Mouse (Mus musculus): ENCODE measurements around the gene Slc39a3. TPM values are rescaled to one million over a fixed set of nuclear protein-coding genes. Genes with fewer than 3 reads are reported as not detected.

Gene Slc39a3
- polyA plus RNA-seq, 1 experiment from 2014 or later = 22.6 TPM

GRCm38 (mm10) chr10:81021547-81022110 is 15.6 kb downstream of the Slc39a3 start:
- peaks cover 61% of the 10 kb centered on the region for H3K27me3 ChIP-seq
- peak overlapping the region; percentile 38 for H3K4me2 ChIP-seq
- H3K9ac ChIP-seq = 0 out of 2 replicates have a peak overlapping the region, but pooled peaks have one; percentile 16
- H3K9me3 ChIP-seq = peaks cover 4% of the 10 kb centered on the region; the same call in 1 of the 2 replicates
- no peak for ATAC-seq (ENCODE audit: insufficient number of reproducible peaks, insufficient read depth, low FRiP score, low TSS enrichment, low read depth)
- H3K4me3 ChIP-seq = no peak overlapping the region
- H3K36me3 ChIP-seq = no peaks in the 10 kb centered on the region
- 10% methylated on average over 26 of the region's 26 CpGs for WGBS
- peaks cover 3% of the 10 kb centered on the region; the same call in 1 of the 2 replicates for H3K4me1 ChIP-seq
- no peak overlapping the region for H3K27ac ChIP-seq

GRCm38 (mm10) chr10:81020207-81020606 is 17.0 kb downstream of the Slc39a3 start:
- H3K9me3 ChIP-seq = peaks cover 4% of the 10 kb centered on the region; the same call in 1 of the 2 replicates
- no peak overlapping the region for H3K4me2 ChIP-seq
- ATAC-seq (ENCODE audit: insufficient number of reproducible peaks, insufficient read depth, low FRiP score, low TSS enrichment, low read depth) = no peak
- H3K27me3 ChIP-seq = peaks cover 47% of the 10 kb centered on the region
- no peak overlapping the region for H3K4me3 ChIP-seq
- no peak overlapping the region for H3K27ac ChIP-seq
- WGBS = 56% methylated on average over 2 of the region's 2 CpGs
- no peaks in the 10 kb centered on the region for H3K36me3 ChIP-seq
- H3K4me1 ChIP-seq = peaks cover under 1% of the 10 kb centered on the region; the same call in 1 of the 2 replicates
- no peak overlapping the region for H3K9ac ChIP-seq

DNA sequence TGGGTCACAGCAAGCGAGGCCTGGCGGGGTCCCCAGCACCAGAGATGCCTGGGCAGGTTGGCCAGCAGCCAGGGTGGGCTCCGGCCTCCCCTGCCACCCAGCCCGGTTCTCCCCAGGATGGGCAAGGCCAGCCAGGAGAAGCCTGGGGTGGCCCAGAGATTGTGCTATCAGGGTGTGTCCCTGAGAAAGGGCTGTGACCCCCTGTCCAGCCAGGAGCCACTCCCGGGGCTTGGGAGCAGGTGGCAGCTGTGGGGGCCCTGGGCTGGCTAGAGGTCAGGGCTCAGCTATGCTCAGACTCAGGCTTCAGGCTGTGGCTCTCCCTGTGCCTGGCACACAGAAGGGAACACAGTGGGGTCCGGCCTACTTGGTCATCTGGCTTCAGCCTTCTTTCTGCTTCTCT is 17.5 kb downstream of the Slc39a3 start:
- H3K36me3 ChIP-seq = no peaks in the 10 kb centered on the region
- no peak overlapping the region for H3K4me3 ChIP-seq
- H3K27me3 ChIP-seq = peaks cover 42% of the 10 kb centered on the region
- H3K9me3 ChIP-seq = peaks cover 4% of the 10 kb centered on the region; the same call in 1 of the 2 replicates
- H3K9ac ChIP-seq = no peak overlapping the region
- H3K4me2 ChIP-seq = no peak overlapping the region
- no peak for ATAC-seq (ENCODE audit: insufficient number of reproducible peaks, insufficient read depth, low FRiP score, low TSS enrichment, low read depth)
- H3K4me1 ChIP-seq = peaks cover 2% of the 10 kb centered on the region; the same call in 1 of the 2 replicates
- no peak overlapping the region for H3K27ac ChIP-seq
- WGBS = 68% methylated on average over 6 of the region's 6 CpGs

DNA sequence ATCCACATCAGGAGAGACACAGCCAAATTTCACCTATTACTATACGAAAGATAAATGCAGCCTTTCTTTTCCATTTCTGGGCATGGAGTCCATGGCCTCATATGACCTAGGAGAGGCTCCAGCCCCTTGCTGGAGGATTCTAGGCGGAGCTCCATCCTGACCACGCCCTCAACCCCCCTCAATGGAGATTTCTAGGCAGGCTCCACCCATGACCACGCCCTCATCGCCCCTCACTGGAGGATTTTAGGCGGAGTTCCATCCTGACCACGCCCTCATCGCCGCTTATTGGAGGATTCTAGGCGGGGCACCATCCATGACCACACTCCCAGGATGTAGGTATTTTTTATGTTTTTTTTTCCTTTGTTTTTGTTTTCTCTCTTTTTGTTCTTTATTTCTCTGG is 18.9 kb downstream of the Slc39a3 start:
- Histone ChIP-seq H3K4me1 (peaks cover 9% of the 10 kb centered on the region), H3K27ac (no peak overlapping the region), H3K4me3 (no peak overlapping the region), H3K9ac (no peak overlapping the region), H3K9me3 (peaks cover 4% of the 10 kb centered on the region; the same call in 1 of the 2 replicates), H3K36me3 (no peaks in the 10 kb centered on the region), H3K4me2 (no peak overlapping the region), H3K27me3 (peaks cover 28% of the 10 kb centered on the region)
- WGBS = 41% methylated on average over 10 of the region's 10 CpGs
- no peak for ATAC-seq (ENCODE audit: insufficient number of reproducible peaks, insufficient read depth, low FRiP score, low TSS enrichment, low read depth)

DNA sequence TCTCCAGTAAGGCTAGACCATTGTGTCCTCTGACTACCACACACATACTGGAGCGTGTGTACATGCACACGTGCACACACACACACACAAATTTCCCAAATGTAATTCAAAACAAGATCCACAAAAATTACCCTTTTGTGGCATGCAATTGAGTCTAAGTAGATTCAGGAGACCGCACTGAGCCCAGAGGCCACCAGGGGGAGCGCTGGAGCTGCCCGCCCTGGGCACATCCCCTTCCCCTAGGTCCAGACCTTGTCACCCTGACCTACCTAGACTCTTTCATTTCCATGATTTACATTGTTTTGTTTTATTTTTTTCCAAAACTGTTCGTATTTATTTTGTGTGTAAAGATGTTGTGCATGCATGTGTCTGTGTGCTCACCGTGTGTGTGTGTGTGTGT is 20.6 kb downstream of the Slc39a3 start:
- H3K4me1 ChIP-seq = peaks cover 9% of the 10 kb centered on the region
- no peak overlapping the region for H3K4me3 ChIP-seq
- H3K27ac ChIP-seq = no peak overlapping the region
- no peak for ATAC-seq (ENCODE audit: insufficient number of reproducible peaks, insufficient read depth, low FRiP score, low TSS enrichment, low read depth)
- H3K4me2 ChIP-seq = no peak overlapping the region
- H3K9me3 ChIP-seq = no peaks in the 10 kb centered on the region
- H3K9ac ChIP-seq = no peak overlapping the region
- no peaks in the 10 kb centered on the region for H3K36me3 ChIP-seq
- 9% methylated on average over 7 of the region's 7 CpGs for WGBS
- peaks cover 13% of the 10 kb centered on the region for H3K27me3 ChIP-seq

GRCm38 (mm10) chr10:81015666-81016065 is 21.6 kb downstream of the Slc39a3 start:
- no peak overlapping the region for H3K9ac ChIP-seq
- no peaks in the 10 kb centered on the region for H3K36me3 ChIP-seq
- peaks cover 9% of the 10 kb centered on the region for H3K4me1 ChIP-seq
- H3K27me3 ChIP-seq = peaks cover 3% of the 10 kb centered on the region; the same call in 1 of the 2 replicates
- no peak overlapping the region for H3K27ac ChIP-seq
- ATAC-seq (ENCODE audit: insufficient number of reproducible peaks, insufficient read depth, low FRiP score, low TSS enrichment, low read depth) = no peak
- H3K9me3 ChIP-seq = no peaks in the 10 kb centered on the region
- H3K4me2 ChIP-seq = peak overlapping the region; percentile 72; the same call in 1 of the 2 replicates
- no peak overlapping the region for H3K4me3 ChIP-seq
- 88% methylated on average over 2 of the region's 2 CpGs for WGBS

DNA sequence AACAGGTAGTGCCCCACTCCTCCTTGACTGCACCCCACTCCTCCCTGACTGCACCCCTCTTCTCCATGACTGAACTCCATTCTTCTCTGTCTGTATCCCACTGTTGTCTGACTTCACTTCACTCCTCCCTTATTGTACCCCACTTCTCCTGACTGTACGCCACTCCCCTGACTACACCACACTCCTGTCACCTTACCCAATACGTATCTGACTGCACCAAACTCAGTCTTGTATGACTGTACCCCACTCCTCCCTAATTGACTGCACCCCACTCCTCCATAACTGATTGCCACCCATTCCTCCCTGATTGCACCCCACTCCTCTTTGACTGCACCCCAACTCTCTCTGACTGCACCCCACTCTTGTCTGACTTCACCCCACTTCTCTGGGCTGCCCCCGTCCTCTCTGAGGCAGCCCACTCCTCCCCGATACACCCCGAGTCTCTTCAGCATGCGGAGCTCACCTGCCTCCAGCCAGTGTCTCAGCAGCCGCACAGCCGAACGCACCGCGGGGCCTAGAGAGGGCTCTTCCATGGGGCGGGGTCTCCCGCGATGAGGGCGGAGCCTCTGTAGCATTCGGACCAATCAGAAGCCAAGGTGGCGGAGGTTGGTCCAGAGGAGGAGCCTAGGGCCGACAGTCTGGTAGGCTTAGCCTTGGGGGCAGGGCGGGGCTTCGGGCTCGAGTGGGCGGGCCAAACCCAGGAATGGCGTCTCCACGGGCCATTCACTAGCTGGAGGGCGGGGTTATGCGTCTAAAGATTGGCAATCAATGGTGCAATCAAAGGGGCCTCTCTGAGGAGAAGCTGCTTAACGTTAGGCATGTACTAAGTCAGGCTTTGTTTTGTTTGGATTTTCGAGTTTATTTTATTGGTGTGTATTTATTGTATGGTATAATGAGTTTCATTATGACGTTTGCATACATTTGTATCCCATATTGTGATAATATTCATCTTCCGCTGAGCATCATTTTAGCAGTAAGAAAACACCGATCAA is 22.5 kb downstream of the Slc39a3 start, which contains the start of gene Gng7:
Gng7 (minus strand) TSS at position 553 of the 992 bp plus-strand sequence.
- ATAC-seq (ENCODE audit: insufficient number of reproducible peaks, insufficient read depth, low FRiP score, low TSS enrichment, low read depth) = peak; percentile 95

GRCm38 (mm10) chr10:81010851-81011250 is 26.4 kb downstream of the Slc39a3 start:
- Histone ChIP-seq H3K36me3 (no peaks in the 10 kb centered on the region), H3K27me3 (no peaks in the 10 kb centered on the region), H3K27ac (peak overlapping the region; percentile 28), H3K4me2 (no peak overlapping the region), H3K4me1 (peaks cover 9% of the 10 kb centered on the region), H3K9ac (no peak overlapping the region), H3K9me3 (no peaks in the 10 kb centered on the region), H3K4me3 (no peak overlapping the region)
- 56% methylated on average over 6 of the region's 6 CpGs for WGBS
- no peak for ATAC-seq (ENCODE audit: insufficient number of reproducible peaks, insufficient read depth, low FRiP score, low TSS enrichment, low read depth)

More for the DNA sequence above, 22.5 kb downstream of the Slc39a3 start, which contains the start of gene Gng7:
- Histone ChIP-seq H3K9ac (peak within 1 kb of the TSS; percentile 71), H3K9me3 (no peaks in the 10 kb centered on the region), H3K4me2 (peak within 1 kb of the TSS; percentile 72), H3K4me1 (peaks cover 9% of the 10 kb centered on the region), H3K4me3 (peak within 1 kb of the TSS; percentile 53), H3K27me3 (no peaks in the 10 kb centered on the region), H3K36me3 (no peaks in the 10 kb centered on the region), H3K27ac (no peak within 1 kb of the TSS)
- 9% methylated on average over 31 of the region's 31 CpGs for WGBS

DNA sequence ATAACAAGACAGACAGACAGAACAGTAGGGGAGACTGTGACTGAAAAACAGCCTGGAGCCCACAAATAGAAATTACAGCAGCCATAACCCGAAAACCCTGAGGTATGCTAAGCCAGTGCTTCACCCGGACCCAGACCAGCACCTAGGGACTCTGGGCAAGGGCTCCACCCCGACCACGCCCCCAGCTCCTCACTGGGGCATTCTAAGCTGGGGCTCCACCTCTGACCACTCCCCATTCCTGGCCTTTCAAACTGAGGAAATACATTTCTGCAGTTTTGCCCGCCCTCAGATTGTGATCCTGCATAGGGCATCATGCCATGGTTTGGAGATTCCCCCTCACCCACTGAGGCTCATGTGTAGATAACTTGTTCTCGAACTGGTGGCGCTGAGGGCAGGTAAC is 30.0 kb downstream of the Slc39a3 start:
- 39% methylated on average over 7 of the region's 7 CpGs for WGBS
- ATAC-seq (ENCODE audit: insufficient number of reproducible peaks, insufficient read depth, low FRiP score, low TSS enrichment, low read depth) = no peak

GRCm38 (mm10) chr10:81006005-81006677 is 31.1 kb downstream of the Slc39a3 start:
- H3K4me1 ChIP-seq = no peaks in the 10 kb centered on the region
- WGBS = 86% methylated on average over 7 of the region's 7 CpGs
- H3K9ac ChIP-seq = no peak overlapping the region
- no peaks in the 10 kb centered on the region for H3K9me3 ChIP-seq
- H3K4me3 ChIP-seq = no peak overlapping the region
- H3K27me3 ChIP-seq = 0 out of 2 replicates have a peak, but pooled peaks cover 7% of the 10 kb centered on the region
- H3K4me2 ChIP-seq = no peak overlapping the region
- no peak for ATAC-seq (ENCODE audit: insufficient number of reproducible peaks, insufficient read depth, low FRiP score, low TSS enrichment, low read depth)
- no peak overlapping the region for H3K27ac ChIP-seq
- H3K36me3 ChIP-seq = no peaks in the 10 kb centered on the region

More for the DNA sequence above, 30.0 kb downstream of the Slc39a3 start:
- H3K4me2 ChIP-seq = no peak overlapping the region
- no peak overlapping the region for H3K4me3 ChIP-seq
- no peaks in the 10 kb centered on the region for H3K36me3 ChIP-seq
- H3K9me3 ChIP-seq = no peaks in the 10 kb centered on the region
- H3K27ac ChIP-seq = no peak overlapping the region
- H3K4me1 ChIP-seq = no peaks in the 10 kb centered on the region
- H3K9ac ChIP-seq = no peak overlapping the region
- H3K27me3 ChIP-seq = no peaks in the 10 kb centered on the region

- no peaks in the 10 kb centered on the region for H3K9me3 ChIP-seq
- ATAC-seq (ENCODE audit: insufficient number of reproducible peaks, insufficient read depth, low FRiP score, low TSS enrichment, low read depth) = no peak
- peaks cover 8% of the 10 kb centered on the region for H3K4me1 ChIP-seq
- H3K36me3 ChIP-seq = no peaks in the 10 kb centered on the region
- H3K4me3 ChIP-seq = no peak overlapping the region
- no peak overlapping the region for H3K27ac ChIP-seq
- H3K9ac ChIP-seq = 0 out of 2 replicates have a peak overlapping the region, but pooled peaks have one; percentile 11
- peaks cover 30% of the 10 kb centered on the region for H3K27me3 ChIP-seq
- no peak overlapping the region for H3K4me2 ChIP-seq
- WGBS = 68% methylated on average over 10 of the region's 10 CpGs
Measured at GRCm38 (mm10) chr10:81001161-81001560, 36.1 kb downstream of the Slc39a3 start.
